ENCODE assay signal across 10 mouse cellular contexts in the genomic region with DNA sequence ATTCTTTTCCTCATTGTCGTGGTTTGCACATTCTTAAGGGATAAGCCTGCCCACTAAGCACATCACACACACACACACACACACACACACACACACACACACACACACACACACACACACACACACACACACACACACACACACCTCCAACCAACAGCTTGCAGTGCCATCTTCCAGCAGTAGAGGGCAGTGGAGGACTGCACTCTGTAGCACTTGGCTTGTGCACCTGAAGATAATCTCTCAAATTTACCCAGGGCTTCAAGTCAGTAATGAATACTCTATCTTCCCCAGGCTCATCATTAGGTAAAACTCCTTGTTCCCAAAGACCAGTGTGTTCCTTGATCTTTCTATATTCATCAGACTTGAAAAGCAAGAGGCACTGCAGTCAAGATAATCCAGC. TPM values are rescaled to one million over a fixed set of nuclear protein-coding genes. Genes with fewer than 3 reads are reported as not detected.
DNase-seq lines count a peak whose midpoint lies in the region; ATAC-seq and TF ChIP-seq lines count a peak whose summit lies in the region.
"Had no signal": no experiment of that assay in that cellular context is flagged by ENCODE, and none has a peak within 500 bp of the region (broad histone marks: within the 10 kb centered on the region; RNA-seq: fewer than 3 reads in every experiment).

No protein-coding gene starts in this region.

- no peak overlapping the region for H3K4me3 ChIP-seq in forebrain, embryonic 14.5 days (ENCODE audit: low read depth, low read length)
- no peak overlapping the region for H3K4me3 ChIP-seq in limb, embryonic 10.5 days
- H3K4me3 ChIP-seq in olfactory bulb, adult 2 months (ENCODE audit: insufficient read depth, low read depth, low read length): no peak overlapping the region
- H3K4me3 ChIP-seq: embryonic facial prominence, embryonic 13.5 days; limb, embryonic 15.5 days had no signal

- no peak for TF ChIP-seq POLR2A in olfactory bulb, adult 2 months (IDR thresholded peaks at IDR 0.05; ENCODE audit: insufficient read depth, low read depth, low read length)

- no peak overlapping the region for H3K9ac ChIP-seq in forebrain, embryonic 14.5 days (ENCODE audit: low read length)
- H3K9ac ChIP-seq: embryonic facial prominence, embryonic 13.5 days; limb, embryonic 15.5 days had no signal

- H3K27ac ChIP-seq in forebrain, embryonic 14.5 days (ENCODE audit: low read depth, low read length): no peak overlapping the region
- H3K27ac ChIP-seq in limb, embryonic 10.5 days: no peak overlapping the region
- no peak overlapping the region for H3K27ac ChIP-seq in olfactory bulb, adult 2 months (ENCODE audit: insufficient read depth, low read depth, low read length)
- H3K27ac ChIP-seq: embryonic facial prominence, embryonic 13.5 days; limb, embryonic 15.5 days had no signal

- H3K9me3 ChIP-seq in forebrain, embryonic 14.5 days (replicated peaks; ENCODE audit: control insufficient read depth, low read length): no peaks in the 10 kb centered on the region
- H3K9me3 ChIP-seq in limb, embryonic 10.5 days (replicated peaks): no peaks in the 10 kb centered on the region
- H3K9me3 ChIP-seq: embryonic facial prominence, embryonic 13.5 days; limb, embryonic 15.5 days had no signal

- no peaks in the 10 kb centered on the region for H3K4me1 ChIP-seq in forebrain, embryonic 14.5 days (ENCODE audit: control insufficient read depth, insufficient read depth, low read length)
- no peaks in the 10 kb centered on the region for H3K4me1 ChIP-seq in limb, embryonic 10.5 days
- no peaks in the 10 kb centered on the region for H3K4me1 ChIP-seq in olfactory bulb, adult 2 months (ENCODE audit: control insufficient read depth, insufficient read depth, low read length)
- H3K4me1 ChIP-seq: embryonic facial prominence, embryonic 13.5 days; limb, embryonic 15.5 days had no signal

- no peaks in the 10 kb centered on the region for H3K27me3 ChIP-seq in forebrain, embryonic 14.5 days (replicated peaks; ENCODE audit: control insufficient read depth, insufficient read depth, low read length)
- no peaks in the 10 kb centered on the region for H3K27me3 ChIP-seq in limb, embryonic 10.5 days (ENCODE audit: low read depth, poor library complexity, severe bottlenecking)
- H3K27me3 ChIP-seq: embryonic facial prominence, embryonic 13.5 days; limb, embryonic 15.5 days had no signal

- ATAC-seq in forebrain, embryonic 14.5 days: no peak
- no peak for ATAC-seq in erythroid progenitor cell, adult 5-6 weeks (replicated peaks; ENCODE audit: low FRiP score, poor library complexity, severe bottlenecking)

- peak; percentile 37; the same call in 1 of the 2 replicates for TF ChIP-seq CTCF in olfactory bulb, adult 2 months (IDR thresholded peaks at IDR 0.05; ENCODE audit: insufficient read depth, low read depth, low read length)

- DNase-seq in gastrocnemius, postnatal 10 days: peak; percentile 23
- no peak for DNase-seq in gastrocnemius, adult 8-10 months (ENCODE audit: low spot score in 2 of 2)
- DNase-seq in A20 (ENCODE audit: low read depth, low spot score) (peak; percentile 83), WW6 (ENCODE audit: low read depth, low spot score) (peak; percentile 34)
- peak; percentile 82 for DNase-seq in forebrain, embryonic 14.5 days (ENCODE audit: low spot score)
- peak; percentile 79 for DNase-seq in limb, embryonic 10.5 days (ENCODE audit: low spot score)

- no peak overlapping the region for H3K4me2 ChIP-seq in forebrain, embryonic 14.5 days (ENCODE audit: low read length)
- H3K4me2 ChIP-seq: embryonic facial prominence, embryonic 13.5 days; limb, embryonic 15.5 days had no signal

- no peaks in the 10 kb centered on the region for H3K36me3 ChIP-seq in forebrain, embryonic 14.5 days (ENCODE audit: control insufficient read depth, insufficient read depth, low read length)
- no peaks in the 10 kb centered on the region for H3K36me3 ChIP-seq in limb, embryonic 10.5 days
- H3K36me3 ChIP-seq: embryonic facial prominence, embryonic 13.5 days; limb, embryonic 15.5 days had no signal

- WGBS in forebrain, embryonic 14.5 days: 5% methylated on average over 1 of the region's 1 CpGs
- WGBS in limb, embryonic 10.5 days: 14% methylated on average over 1 of the region's 1 CpGs
- 5% methylated on average over 1 of the region's 1 CpGs for WGBS in olfactory bulb, adult 2 months

RNA-seq across cellular contexts. Expression of a gene that starts 41.8 kb away (rescaled TPM):
- total RNA-seq in gastrocnemius, postnatal 10 days (2021): not detected
- total RNA-seq in gastrocnemius, adult 8-10 months (2022): not detected
- 3.1 and 3.6 TPM in 2 replicates for polyA plus RNA-seq in forebrain, embryonic 14.5 days (2014; fragmentation: Nextera tagmentation; extraction: Ambion mirVana)
- polyA plus RNA-seq in limb, embryonic 10.5 days (2016; fragmentation: Nextera tagmentation; extraction: Ambion mirVana): 0.19 TPM in 1 of 2 replicates, not detected in the other
- not detected in 2 replicates for polyA plus RNA-seq in olfactory bulb, adult 2 months (2012; ENCODE audit: insufficient read depth, insufficient read length, low replicate concordance, missing spikeins)
- total RNA-seq in erythroid progenitor cell, adult 5-6 weeks (2015; ENCODE audit: low replicate concordance): not detected in 2 replicates
- total RNA-seq in erythroid progenitor cell, adult 5-6 weeks (2017; ENCODE audit: low replicate concordance): not detected in 2 replicates

Comparison
In these comparisons a context has a peak if more than half of its experiments do, and no peak if none do; other contexts are left out.
1. DNase-seq: peak in gastrocnemius, postnatal 10 days (single experiment), A20 (single experiment), WW6 (single experiment), forebrain, embryonic 14.5 days (single experiment) and limb, embryonic 10.5 days (single experiment); none in gastrocnemius, adult 8-10 months (0 of 2).